Mouse (Mus musculus): ENCODE measurements around the gene Ggt5.

DNA sequence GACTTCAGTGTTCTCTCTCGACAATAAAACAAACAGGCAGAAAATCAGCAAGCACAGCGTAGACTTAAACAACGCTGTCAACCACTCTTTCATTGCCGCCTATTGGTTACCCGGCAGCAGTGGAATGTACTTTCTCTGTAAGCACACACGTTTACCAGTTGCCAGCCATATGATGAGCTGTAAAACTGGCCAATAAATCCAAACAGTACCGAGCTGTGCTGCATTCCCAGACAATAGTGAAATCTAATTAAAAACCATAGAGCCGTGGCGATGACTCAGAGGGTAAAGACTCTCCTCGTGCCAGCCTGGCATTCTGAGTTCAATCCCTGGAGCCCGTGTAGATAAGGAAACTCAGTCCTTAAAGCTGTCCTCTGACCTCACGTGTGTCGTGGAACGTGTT is 40.7 kb upstream of the Ggt5 start:
- TF ChIP-seq GATA1 (IDR thresholded peaks at IDR 0.05; ENCODE audit: low read length) = no peak
- no peak for TF ChIP-seq TAL1 (IDR thresholded peaks at IDR 0.05; ENCODE audit: low read length)

Data from erythroblast, embryonic 14.5 days (primary cell).